Mouse (Mus musculus) testis, adult 2 months (tissue): ENCODE results near the gene Dus4l. TPM values are rescaled to one million over a fixed set of nuclear protein-coding genes. Genes with fewer than 3 reads are reported as not detected.
"Not testable (repeated sequence)": the region's sequence is repeated elsewhere in the genome, so short reads cannot be mapped to it uniquely, and the experiment has no call there.

Experiments used
- H3K27ac ChIP-seq: fragments of 200-500 bp; 2 replicates; pipeline ENCODE4 v1.5.1; 2012; ENCODE audit warnings: low read depth, low read length; ENCODE audit not compliant: control insufficient read depth, insufficient read depth
- H3K27me3 ChIP-seq: fragments of 200-500 bp; 2 replicates; pipeline ENCODE4 v1.6.1; 2012; ENCODE audit warnings: mild to moderate bottlenecking, low read length, moderate library complexity; ENCODE audit not compliant: control insufficient read depth, insufficient read depth
- H3K36me3 ChIP-seq: fragments of 200-500 bp; 2 replicates; pipeline ENCODE4 v1.6.1; 2012; ENCODE audit warnings: mild to moderate bottlenecking, low read length; ENCODE audit not compliant: control insufficient read depth, insufficient read depth
- H3K4me1 ChIP-seq: fragments of 200-500 bp; 2 replicates; pipeline ENCODE4 v1.6.1; 2012; ENCODE audit warnings: low read length; ENCODE audit not compliant: control insufficient read depth, insufficient read depth
- H3K4me3 ChIP-seq: fragments of 200-500 bp; 2 replicates; pipeline ENCODE4 v1.5.1; 2012; ENCODE audit warnings: low read depth, mild to moderate bottlenecking, low read length, moderate library complexity, mixed read lengths; ENCODE audit not compliant: control insufficient read depth
- CTCF ChIP-seq: fragments of 200-500 bp; IDR thresholded peaks from 2 replicates; pipeline ENCODE4 v1.5.1; 2012; ENCODE audit warnings: low read depth, mild to moderate bottlenecking, inconsistent platforms, low read length, moderate library complexity; ENCODE audit not compliant: control insufficient read depth, insufficient read depth, insufficient replicate concordance
- POLR2A ChIP-seq: fragments of 200-500 bp; IDR thresholded peaks from 2 replicates; pipeline ENCODE4 v1.6.1; 2012; ENCODE audit warnings: low read depth, mild to moderate bottlenecking, inconsistent platforms, low read length, moderate library complexity; ENCODE audit not compliant: control insufficient read depth
- polyA plus RNA-seq: library from polyadenylated mRNA; depleted of rRNA; stranded (reverse); fragments of >200 nt; gene quantifications from 2 replicates; pipeline ENCODE4 v1.2.3, GENCODE M21; 2012

Gene Dus4l
- polyA plus RNA-seq, 1 experiment: 2.1 TPM

GRCm38 (mm10) chr12:31656841-31657240, 2.2 kb upstream of the Dus4l start:
- no peaks in the 10 kb centered on the region for H3K27me3 ChIP-seq
- no peak for TF ChIP-seq CTCF
- no peak for TF ChIP-seq POLR2A
- H3K36me3 ChIP-seq: no peaks in the 10 kb centered on the region
- peaks cover 7% of the 10 kb centered on the region for H3K4me1 ChIP-seq
- no peak overlapping the region for H3K27ac ChIP-seq
- H3K4me3 ChIP-seq: no peak overlapping the region

GRCm38 (mm10) chr12:31654965-31655477, 395 bp upstream of the Dus4l start:
- no peaks in the 10 kb centered on the region for H3K36me3 ChIP-seq
- H3K27ac ChIP-seq: peak overlapping the region; percentile 90
- H3K27me3 ChIP-seq: no peaks in the 10 kb centered on the region
- H3K4me1 ChIP-seq: peaks cover 7% of the 10 kb centered on the region
- H3K4me3 ChIP-seq: peak overlapping the region; percentile 100
- no peak; the same call in 1 of the 2 replicates for TF ChIP-seq POLR2A

GRCm38 (mm10) chr12:31653611-31654010, 1.0 kb downstream of the Dus4l start:
- Histone ChIP-seq H3K4me3 (no peak overlapping the region), H3K27ac (no peak overlapping the region)

GRCm38 (mm10) chr12:31635240-31635607, 19.4 kb downstream of the Dus4l start:
- Histone ChIP-seq H3K27ac (no peak overlapping the region), H3K4me3 (peak overlapping the region; percentile 100; the same call in 1 of the 2 replicates), H3K27me3 (no peaks in the 10 kb centered on the region), H3K36me3 (no peaks in the 10 kb centered on the region), H3K4me1 (peaks cover 5% of the 10 kb centered on the region)
- TF ChIP-seq CTCF (no peak), POLR2A (no peak)

More at GRCm38 (mm10) chr12:31653611-31654010, 1.0 kb downstream of the Dus4l start:
- peaks cover 7% of the 10 kb centered on the region for H3K4me1 ChIP-seq
- no peaks in the 10 kb centered on the region for H3K36me3 ChIP-seq
- no peaks in the 10 kb centered on the region for H3K27me3 ChIP-seq
- no peak for TF ChIP-seq POLR2A
- TF ChIP-seq CTCF: no peak

GRCm38 (mm10) chr12:31634343-31635239, 20.0 kb downstream of the Dus4l start, which contains the start of gene Bcap29:
Gene Bcap29, minus strand, starts transcription at chr12:31634658.
- Histone ChIP-seq H3K27ac (peak within 1 kb of the TSS; percentile 97), H3K36me3 (no peaks in the 10 kb centered on the region), H3K4me3 (peak within 1 kb of the TSS; percentile 100), H3K4me1 (peaks cover 5% of the 10 kb centered on the region), H3K27me3 (no peaks in the 10 kb centered on the region)
- TF ChIP-seq POLR2A: peak; percentile 82
- no peak for TF ChIP-seq CTCF

GRCm38 (mm10) chr12:31633970-31634342, 20.7 kb downstream of the Dus4l start:
- Histone ChIP-seq H3K27me3 (no peaks in the 10 kb centered on the region), H3K4me1 (peaks cover 5% of the 10 kb centered on the region), H3K27ac (peak overlapping the region; percentile 97), H3K36me3 (no peaks in the 10 kb centered on the region), H3K4me3 (peak overlapping the region; percentile 100)
- no peak for TF ChIP-seq CTCF
- TF ChIP-seq POLR2A: no peak

- not testable (repeated sequence) for H3K36me3 ChIP-seq, H3K27ac ChIP-seq, H3K27me3 ChIP-seq, H3K4me3 ChIP-seq, H3K4me1 ChIP-seq
These were observed 26.2 kb downstream of the Dus4l start for GRCm38 (mm10) chr12:31628396-31628795.
